Mouse (Mus musculus) monocyte, adult 2 months (primary cell): ENCODE data around the gene Prkrip1.
"Not testable (repeated sequence)": the region's sequence is repeated elsewhere in the genome, so short reads cannot be mapped to it uniquely, and the experiment has no call there.

Experiments used
- DNase-seq, 2 experiments: peaks; one replicate each; pipeline ENCODE4 v3.0.0; 2022; ENCODE audit warnings: low spot score in 2 of 2, low read depth in 1 of 2

The Prkrip1 gene

DNA sequence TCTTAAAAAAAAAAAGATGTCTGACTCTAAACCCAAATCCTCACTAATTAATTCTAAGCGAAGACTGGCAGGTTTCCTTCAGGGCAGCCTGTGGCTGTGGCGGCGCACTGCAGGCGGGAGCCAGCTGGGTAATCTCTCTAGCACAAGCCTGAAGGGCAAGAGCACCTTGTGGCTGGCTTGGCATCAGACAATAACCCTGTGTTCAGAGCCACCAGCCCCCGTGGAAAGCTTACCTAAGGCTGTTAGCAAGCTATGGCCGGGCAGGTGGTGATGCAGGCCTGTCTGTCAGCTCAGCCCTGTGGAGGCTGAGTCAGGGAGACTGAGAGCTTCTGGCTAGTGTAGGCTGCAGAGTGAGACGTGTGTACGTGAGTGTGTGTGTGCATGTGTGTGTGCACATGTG is 33.5 kb downstream of the Prkrip1 start:
- DNase-seq, result no peak

DNA sequence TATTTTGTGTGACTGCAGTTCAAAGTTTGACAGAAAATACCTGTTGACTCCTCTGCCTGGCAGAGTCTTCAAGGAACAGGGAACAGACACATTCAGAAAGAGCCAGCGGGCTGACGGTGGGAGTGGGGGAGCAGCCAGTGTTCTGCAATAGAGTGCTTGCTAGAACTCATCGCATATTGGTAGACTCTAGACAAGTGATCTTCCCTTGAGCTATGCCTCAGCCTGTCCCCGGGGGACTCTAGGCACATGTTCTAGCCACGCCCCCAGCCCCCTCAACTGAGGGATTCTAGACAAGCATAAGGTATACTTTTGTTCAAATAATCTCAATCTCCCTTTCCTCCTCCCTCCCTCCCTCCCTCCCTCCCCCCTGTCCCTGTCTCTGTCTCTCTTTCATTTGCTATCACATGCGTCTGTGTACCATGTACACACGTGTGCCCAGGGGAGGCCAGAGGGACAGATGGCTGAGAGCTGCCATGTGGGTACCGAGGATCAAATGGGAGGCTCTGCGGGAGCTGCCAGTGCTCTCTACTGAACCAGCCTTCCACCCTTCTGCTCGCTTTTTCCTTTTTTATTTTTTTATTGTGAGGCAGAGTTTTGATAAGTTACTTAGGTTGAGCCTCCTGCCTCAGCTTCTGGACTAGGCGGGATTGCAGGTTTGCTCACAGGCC is 34.8 kb downstream of the Prkrip1 start:
- no peak for DNase-seq

DNA sequence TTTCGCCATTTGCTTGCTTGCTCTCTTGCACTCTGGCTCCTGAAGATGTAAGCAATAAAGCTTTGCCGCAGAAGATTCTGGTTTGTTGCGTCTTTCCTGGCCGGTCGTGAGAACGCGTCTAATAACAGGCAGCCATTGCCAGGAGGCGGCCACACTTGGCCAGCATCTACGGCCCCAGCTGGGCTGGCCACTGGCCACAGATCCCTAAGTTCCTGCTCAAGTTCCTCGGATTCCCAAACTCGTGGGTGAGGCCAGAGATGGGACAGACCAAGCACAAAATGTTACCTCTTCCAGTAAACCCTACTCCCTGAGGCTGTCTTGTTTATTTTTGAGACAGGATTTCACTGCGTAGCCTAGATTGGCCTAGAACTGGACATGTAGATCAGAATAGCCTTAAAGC is 38.7 kb downstream of the Prkrip1 start:
- not testable (repeated sequence) for DNase-seq

GRCm38 (mm10) chr5:136155399-136155798 is 43.4 kb downstream of the Prkrip1 start:
- no peak for DNase-seq

DNA sequence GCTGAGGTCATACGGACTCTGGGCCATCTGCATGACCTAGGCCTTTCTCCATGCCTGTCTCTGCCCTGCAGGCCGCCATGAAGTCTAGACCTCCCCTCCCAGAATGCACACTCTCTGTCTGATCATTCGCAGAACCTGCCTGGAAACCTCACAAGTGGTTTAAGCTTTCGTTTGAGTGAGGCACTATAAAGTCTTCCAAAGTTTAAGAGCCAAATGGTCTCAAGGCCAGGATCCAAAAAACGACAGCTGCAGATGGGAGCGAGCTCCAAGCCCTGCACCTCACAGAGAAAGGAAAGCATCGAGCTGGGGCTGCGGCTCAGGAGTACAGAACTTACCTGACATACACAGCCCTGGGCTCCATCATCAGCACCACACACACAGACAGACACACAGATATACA is 46.4 kb downstream of the Prkrip1 start:
- DNase-seq, result no peak

- DNase-seq, result not testable (repeated sequence)
These were observed 49.6 kb downstream of the Prkrip1 start for GRCm38 (mm10) chr5:136149134-136149576.

DNA sequence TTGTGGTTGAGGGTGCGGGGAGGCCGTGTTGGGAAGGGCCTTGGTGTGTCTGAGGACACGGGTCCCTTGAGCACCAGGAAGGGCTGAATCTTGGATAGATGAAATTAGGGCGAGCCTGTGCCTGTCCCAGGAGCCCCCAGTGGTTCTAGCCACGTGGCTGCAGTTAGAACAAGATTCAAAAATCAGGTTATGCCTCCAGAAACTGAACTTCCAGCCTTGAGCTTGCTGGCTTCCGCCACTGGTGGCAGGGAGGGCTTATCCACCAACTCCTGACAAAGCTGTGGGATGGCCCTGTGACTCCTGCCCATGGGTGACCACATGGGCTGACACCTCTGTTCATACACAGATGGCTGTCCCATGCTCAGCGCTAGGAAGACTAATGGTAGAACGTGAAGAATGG is 51.1 kb downstream of the Prkrip1 start:
- DNase-seq, result no peak

GRCm38 (mm10) chr5:136146936-136147335 is 51.8 kb downstream of the Prkrip1 start:
- DNase-seq, result no peak

DNA sequence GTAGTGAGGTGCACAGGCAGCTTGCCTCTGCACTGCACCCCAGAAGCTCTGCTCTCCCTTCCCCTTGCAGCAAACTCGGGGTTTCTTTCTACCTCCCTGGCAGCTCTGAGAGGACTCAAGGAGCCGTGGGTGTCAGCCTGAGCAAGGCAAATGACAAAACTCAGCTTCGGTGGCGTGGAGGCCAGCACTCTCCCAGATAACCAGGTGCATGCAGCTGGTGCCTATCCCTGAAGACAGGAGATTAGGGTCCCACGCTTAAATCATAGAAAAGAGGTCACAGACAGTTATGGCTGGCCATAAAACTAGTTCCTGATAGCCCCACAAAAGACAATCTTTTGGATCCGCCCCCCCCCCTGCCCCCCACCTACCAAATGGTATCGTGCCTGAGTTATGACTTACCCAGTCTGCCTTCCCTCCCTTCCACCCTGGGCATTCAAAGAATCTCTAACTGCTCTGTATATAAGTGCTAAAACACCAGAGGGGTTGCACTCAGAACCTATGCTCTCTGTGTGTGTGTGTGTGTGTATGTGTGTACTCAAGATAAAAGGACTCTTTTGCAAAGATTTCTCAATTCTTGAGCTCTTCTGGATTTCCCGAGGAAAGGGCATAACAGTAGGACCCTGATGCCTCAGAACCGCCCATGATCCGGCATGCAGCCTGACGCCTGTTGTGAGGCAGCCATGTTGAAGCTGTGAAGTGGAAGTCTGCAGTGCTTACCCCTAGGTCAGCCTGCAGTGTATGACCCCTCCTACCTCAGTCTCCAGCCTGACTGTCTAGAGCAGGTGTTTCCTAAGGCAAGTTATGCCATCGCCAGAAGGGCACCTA is 53.9 kb downstream of the Prkrip1 start:
- no peak for DNase-seq

DNA sequence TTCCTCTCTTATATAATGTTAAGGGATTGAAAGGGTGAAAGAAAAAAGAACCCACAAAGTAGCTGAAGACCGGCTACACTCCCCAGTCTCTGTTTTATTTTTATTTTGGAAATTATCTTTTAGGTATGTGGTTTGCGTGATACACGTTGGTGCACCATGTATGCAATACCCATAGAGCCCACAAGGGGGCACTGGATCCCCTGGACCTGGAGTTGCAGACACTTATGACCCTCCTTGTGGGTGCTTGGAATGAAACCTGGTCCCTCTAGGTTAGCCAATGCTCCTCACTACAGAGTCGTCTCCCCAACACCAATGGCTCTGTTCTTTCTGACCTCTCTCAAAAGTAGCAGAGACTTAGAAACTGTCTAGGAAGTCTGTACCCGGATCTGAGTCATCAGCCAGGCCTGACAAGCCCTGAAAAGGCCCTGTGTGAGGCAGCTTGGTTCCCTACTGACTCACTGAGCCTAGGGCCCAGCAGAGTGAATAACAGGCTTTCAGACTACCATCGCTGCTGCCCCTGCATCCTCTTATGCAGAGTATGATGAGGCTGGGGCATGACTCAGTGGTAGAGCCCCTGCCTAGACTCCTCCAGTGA is 55.5 kb downstream of the Prkrip1 start:
- no peak for DNase-seq

GRCm38 (mm10) chr5:136142746-136143145 is 56.0 kb downstream of the Prkrip1 start:
- DNase-seq, result no peak

- peak in 1 of 2 experiments; percentile 46 for DNase-seq
These were observed 58.7 kb downstream of the Prkrip1 start for GRCm38 (mm10) chr5:136140057-136140482.

- no peak for DNase-seq
These were observed 59.4 kb downstream of the Prkrip1 start for GRCm38 (mm10) chr5:136139393-136139792.

DNA sequence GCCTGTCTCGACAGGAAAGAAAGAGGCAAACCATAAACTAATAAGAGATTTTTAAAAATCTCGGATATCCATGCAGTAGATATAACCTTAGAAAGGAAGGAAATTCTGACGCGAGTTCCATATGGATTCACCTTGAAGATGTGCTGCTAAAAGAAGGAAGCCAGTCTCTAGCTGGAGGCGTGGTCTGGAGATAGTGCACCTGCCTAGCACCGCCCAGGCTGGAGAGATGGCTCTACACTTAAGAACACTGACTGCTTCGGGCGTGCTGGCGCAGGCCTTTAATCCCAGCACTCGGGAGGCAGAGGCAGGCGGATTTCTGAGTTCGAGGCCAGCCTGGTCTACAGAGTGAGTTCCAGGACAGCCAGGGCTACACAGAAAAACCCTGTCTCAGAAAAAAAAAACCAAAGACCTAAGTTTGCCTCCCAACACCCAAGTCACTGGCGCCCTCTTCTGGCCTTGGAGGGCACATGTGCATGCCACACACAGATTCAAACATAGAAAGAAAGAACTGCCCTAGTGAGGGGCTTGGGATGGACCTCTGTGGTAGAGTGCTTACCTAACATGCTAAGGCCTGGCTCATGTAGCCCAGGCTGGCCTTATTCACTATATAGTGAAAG is 61.0 kb downstream of the Prkrip1 start:
- DNase-seq, result peak in 1 of 2 experiments; percentile 52

- no peak for DNase-seq
These were observed 62.3 kb downstream of the Prkrip1 start for GRCm38 (mm10) chr5:136136292-136136990.

DNA sequence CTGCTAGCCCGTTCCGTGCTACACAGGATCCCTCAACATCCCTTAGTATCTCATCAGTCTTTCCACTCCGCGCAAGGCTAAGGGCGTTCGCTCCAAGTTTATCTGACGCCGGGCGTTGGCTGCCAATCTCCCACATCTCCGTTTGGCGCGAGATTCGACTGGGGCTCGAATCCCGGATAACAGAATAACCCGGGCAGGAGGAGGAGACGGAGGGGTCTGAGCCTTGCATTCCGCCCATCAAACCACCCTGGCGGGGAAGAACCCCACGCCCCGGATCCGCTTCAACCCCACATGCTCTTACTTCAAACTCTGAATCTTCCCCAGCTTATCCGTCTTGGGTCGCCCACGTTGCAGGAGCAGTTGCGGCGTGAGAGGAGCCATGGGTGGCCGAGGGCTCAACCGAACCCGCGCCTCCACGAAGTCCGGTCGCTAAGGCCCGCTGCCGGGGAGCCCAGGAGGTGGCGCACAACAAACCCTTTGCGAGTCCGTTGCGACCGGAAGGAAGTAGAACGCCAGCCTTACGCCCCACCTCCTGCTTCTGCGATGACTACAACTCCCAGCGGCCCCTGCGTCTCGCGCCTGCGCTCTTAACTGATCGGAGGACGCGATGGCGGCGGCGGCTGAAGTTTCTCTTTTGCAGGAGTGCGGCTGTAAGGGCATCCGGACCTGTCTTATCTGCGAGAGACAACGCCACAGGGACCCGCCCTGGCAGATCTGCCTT is 63.0 kb downstream of the Prkrip1 start, which contains the start of the genes Lrwd1 and Alkbh4:
TSS of gene Lrwd1 (minus strand) at position 504 of the 721 bp plus-strand sequence.
TSS of gene Alkbh4 (plus strand) at position 576 of the 721 bp plus-strand sequence.
- peak; percentile 91 for DNase-seq
